Mouse (Mus musculus): ENCODE results near the gene Orai3. TPM values are rescaled to one million over a fixed set of nuclear protein-coding genes. Genes with fewer than 3 reads are reported as not detected.

Orai3 gene
- polyA plus RNA-seq, 1 experiment from 2014 or later: 19.2 TPM

GRCm38 (mm10) chr7:127815954-127816821, 46.6 kb downstream of the Orai3 start:
- peak; percentile 78 for TF ChIP-seq CTCF (IDR thresholded peaks at IDR 0.05; ENCODE audit: low read depth)
- TF ChIP-seq EP300 (IDR thresholded peaks at IDR 0.05; ENCODE audit: low read depth): no peak
- H3K4me1 ChIP-seq (ENCODE audit: insufficient read depth): peaks cover 13% of the 10 kb centered on the region
- peak; percentile 62 for DNase-seq
- peak overlapping the region; percentile 97 for H3K27ac ChIP-seq (ENCODE audit: low read depth)
- no peaks in the 10 kb centered on the region for H3K27me3 ChIP-seq (ENCODE audit: insufficient read depth, low read length)
- no peaks in the 10 kb centered on the region for H3K36me3 ChIP-seq (replicated peaks; ENCODE audit: insufficient read depth, low read length)
- H3K9me3 ChIP-seq (ENCODE audit: low read length): no peaks in the 10 kb centered on the region
- peak; percentile 51 for ATAC-seq
- H3K4me3 ChIP-seq (ENCODE audit: low read depth, low read length): no peak overlapping the region
- WGBS (ENCODE audit: insufficient replicate concordance): 40% methylated on average over 15 of the region's 15 CpGs
- peak overlapping the region; percentile 41 for H3K9ac ChIP-seq (replicated peaks)
- H3K4me2 ChIP-seq (ENCODE audit: low read depth, low read length): peak overlapping the region; percentile 38

GRCm38 (mm10) chr7:127817053-127817452, 47.4 kb downstream of the Orai3 start:
- Histone ChIP-seq H3K4me3 (ENCODE audit: low read depth, low read length) (no peak overlapping the region), H3K27me3 (ENCODE audit: insufficient read depth, low read length) (no peaks in the 10 kb centered on the region), H3K4me1 (ENCODE audit: insufficient read depth) (peaks cover 13% of the 10 kb centered on the region), H3K4me2 (ENCODE audit: low read depth, low read length) (no peak overlapping the region), H3K36me3 (replicated peaks; ENCODE audit: insufficient read depth, low read length) (no peaks in the 10 kb centered on the region), H3K27ac (ENCODE audit: low read depth) (no peak overlapping the region), H3K9me3 (ENCODE audit: low read length) (no peaks in the 10 kb centered on the region), H3K9ac (replicated peaks) (no peak overlapping the region)
- no peak for DNase-seq
- TF ChIP-seq EP300 (IDR thresholded peaks at IDR 0.05; ENCODE audit: low read depth): no peak
- no peak for TF ChIP-seq CTCF (IDR thresholded peaks at IDR 0.05; ENCODE audit: low read depth)
- ATAC-seq: no peak
- 67% methylated on average over 7 of the region's 7 CpGs for WGBS (ENCODE audit: insufficient replicate concordance)

- Histone ChIP-seq H3K4me2 (ENCODE audit: low read depth, low read length) (no peak overlapping the region), H3K27me3 (ENCODE audit: insufficient read depth, low read length) (no peaks in the 10 kb centered on the region), H3K9me3 (ENCODE audit: low read length) (no peaks in the 10 kb centered on the region), H3K27ac (ENCODE audit: low read depth) (no peak overlapping the region), H3K4me1 (ENCODE audit: insufficient read depth) (peaks cover 13% of the 10 kb centered on the region), H3K36me3 (replicated peaks; ENCODE audit: insufficient read depth, low read length) (no peaks in the 10 kb centered on the region), H3K9ac (replicated peaks) (no peak overlapping the region), H3K4me3 (ENCODE audit: low read depth, low read length) (no peak overlapping the region)
- DNase-seq (no peak), ATAC-seq (no peak)
- no peak for TF ChIP-seq EP300 (IDR thresholded peaks at IDR 0.05; ENCODE audit: low read depth)
- TF ChIP-seq CTCF (IDR thresholded peaks at IDR 0.05; ENCODE audit: low read depth): no peak
- 85% methylated on average over 5 of the region's 5 CpGs for WGBS (ENCODE audit: insufficient replicate concordance)
These were observed 48.2 kb downstream of the Orai3 start for GRCm38 (mm10) chr7:127817776-127818175.

- TF ChIP-seq EP300 (IDR thresholded peaks at IDR 0.05; ENCODE audit: low read depth) (no peak), CTCF (IDR thresholded peaks at IDR 0.05; ENCODE audit: low read depth) (no peak)
- ATAC-seq (no peak), DNase-seq (no peak)
- 36% methylated on average over 13 of the region's 13 CpGs for WGBS (ENCODE audit: insufficient replicate concordance)
- no peak overlapping the region for H3K4me3 ChIP-seq (ENCODE audit: low read depth, low read length)
- H3K27ac ChIP-seq (ENCODE audit: low read depth): no peak overlapping the region
- H3K36me3 ChIP-seq (replicated peaks; ENCODE audit: insufficient read depth, low read length): no peaks in the 10 kb centered on the region
- H3K4me2 ChIP-seq (ENCODE audit: low read depth, low read length): no peak overlapping the region
- H3K9me3 ChIP-seq (ENCODE audit: low read length): no peaks in the 10 kb centered on the region
- H3K27me3 ChIP-seq (ENCODE audit: insufficient read depth, low read length): peaks cover 5% of the 10 kb centered on the region; the same call in 1 of the 2 replicates
- no peak overlapping the region for H3K9ac ChIP-seq (replicated peaks)
- peaks cover 3% of the 10 kb centered on the region; the same call in 1 of the 2 replicates for H3K4me1 ChIP-seq (ENCODE audit: insufficient read depth)
These were observed 51.4 kb downstream of the Orai3 start for GRCm38 (mm10) chr7:127820836-127821509.

GRCm38 (mm10) chr7:127822494-127822893, 52.9 kb downstream of the Orai3 start:
- H3K9me3 ChIP-seq (ENCODE audit: low read length): no peaks in the 10 kb centered on the region
- H3K4me3 ChIP-seq (ENCODE audit: low read depth, low read length): no peak overlapping the region
- ATAC-seq (no peak), DNase-seq (no peak)
- 69% methylated on average over 3 of the region's 3 CpGs for WGBS (ENCODE audit: insufficient replicate concordance)
- no peak overlapping the region for H3K9ac ChIP-seq (replicated peaks)
- H3K4me2 ChIP-seq (ENCODE audit: low read depth, low read length): no peak overlapping the region
- H3K4me1 ChIP-seq (ENCODE audit: insufficient read depth): no peaks in the 10 kb centered on the region
- TF ChIP-seq EP300 (IDR thresholded peaks at IDR 0.05; ENCODE audit: low read depth) (no peak), CTCF (IDR thresholded peaks at IDR 0.05; ENCODE audit: low read depth) (no peak)
- H3K27ac ChIP-seq (ENCODE audit: low read depth): no peak overlapping the region
- H3K27me3 ChIP-seq (ENCODE audit: insufficient read depth, low read length): peaks cover 5% of the 10 kb centered on the region; the same call in 1 of the 2 replicates
- no peaks in the 10 kb centered on the region for H3K36me3 ChIP-seq (replicated peaks; ENCODE audit: insufficient read depth, low read length)

All from liver, postnatal 0 days (tissue).